Mouse (Mus musculus) MEL (cell line): ENCODE results near the gene Tmed2. TPM values are rescaled to one million over a fixed set of nuclear protein-coding genes. Genes with fewer than 3 reads are reported as not detected.

Experiments
- DNase-seq: peaks from one replicate; pipeline ENCODE4 v3.0.0; 2011; ENCODE audit warnings: low read depth, low spot score
- H3K27ac ChIP-seq: 2 replicates; pipeline ENCODE4 v1.5.1; 2012; ENCODE audit warnings: low read depth, mild to moderate bottlenecking, control low read depth, low read length, moderate library complexity; ENCODE audit not compliant: control insufficient read depth
- H3K27me3 ChIP-seq, 2 experiments: fragments of 150-350 bp in 1 of 2; sonication (generic) in 1 of 2; 2 replicates each; pipeline ENCODE4 v1.6.1; 2012; ENCODE audit warnings: low read length in 2 of 2, mild to moderate bottlenecking in 2 of 2, improper control_type of control experiment in 1 of 2, moderate library complexity in 1 of 2; ENCODE audit not compliant: insufficient read depth in 2 of 2, control insufficient read depth in 1 of 2
- H3K36me3 ChIP-seq, 2 experiments: 2 replicates each; pipeline ENCODE4 v1.6.1; 2012 to 2014; ENCODE audit warnings: low read length in 2 of 2, improper control_type of control experiment in 1 of 2, inconsistent platforms in 1 of 2, mild to moderate bottlenecking in 1 of 2; ENCODE audit not compliant: insufficient read depth in 2 of 2, control insufficient read depth in 1 of 2
- H3K4me1 ChIP-seq, 2 experiments: fragments of 150-350 bp in 1 of 2; sonication (generic) in 1 of 2; 2 replicates each; pipeline ENCODE4 v1.6.1; 2012; ENCODE audit warnings: low read length in 2 of 2, improper control_type of control experiment in 1 of 2, mild to moderate bottlenecking in 1 of 2; ENCODE audit not compliant: insufficient read depth in 2 of 2, control insufficient read depth in 1 of 2
- H3K4me3 ChIP-seq, 2 experiments: fragments of 150-350 bp in 1 of 2; sonication (generic) in 1 of 2; 2 replicates each; pipeline ENCODE4 v1.5.1; 2012; ENCODE audit warnings: low read depth in 2 of 2, low read length in 2 of 2, mild to moderate bottlenecking in 2 of 2, moderate library complexity in 2 of 2, control low read depth in 1 of 2, improper control_type of control experiment in 1 of 2; ENCODE audit not compliant: control insufficient read depth in 1 of 2, insufficient read depth in 1 of 2
- H3K79me2 ChIP-seq: 2 replicates; pipeline ENCODE4 v1.6.1; 2012; ENCODE audit warnings: mild to moderate bottlenecking, low read length, moderate library complexity; ENCODE audit not compliant: control insufficient read depth, poor library complexity, insufficient read depth
- H3K9ac ChIP-seq: 2 replicates; pipeline ENCODE4 v1.6.1; 2012; ENCODE audit warnings: low read depth, mild to moderate bottlenecking, control low read depth, low read length, moderate library complexity; ENCODE audit not compliant: control insufficient read depth, poor library complexity, severe bottlenecking
- H3K9me3 ChIP-seq: fragments of 150-350 bp; sonication (generic); replicated peaks from 2 replicates; pipeline ENCODE4 v1.6.1; 2012; ENCODE audit warnings: mild to moderate bottlenecking, low read length, improper control_type of control experiment, moderate library complexity; ENCODE audit not compliant: insufficient read depth
- BHLHE40 ChIP-seq: IDR thresholded peaks from 2 replicates; pipeline ENCODE4 v1.6.1; 2012; ENCODE audit warnings: low read depth, mild to moderate bottlenecking, inconsistent platforms, low read length, improper control_type of control experiment, borderline replicate concordance
- CTCF ChIP-seq, 3 experiments: IDR thresholded peaks in 2 of 3; conservative IDR thresholded peaks in 1 of 3; 2 replicates each; pipeline ENCODE4 v1.5.1; 2011 to 2012; ENCODE audit warnings: low read length in 3 of 3, low read depth in 2 of 3, mild to moderate bottlenecking in 2 of 3, improper control_type of control experiment in 1 of 3, inconsistent platforms in 1 of 3, mixed read lengths in 1 of 3, moderate library complexity in 1 of 3; ENCODE audit not compliant: control insufficient read depth in 1 of 3, insufficient read depth in 1 of 3, poor library complexity in 1 of 3, severe bottlenecking in 1 of 3
- E2F4 ChIP-seq: IDR thresholded peaks from 2 replicates; pipeline ENCODE4 v1.6.1; 2011; ENCODE audit warnings: low read depth, low read length, improper control_type of control experiment, borderline replicate concordance
- ELF1 ChIP-seq: IDR thresholded peaks from 2 replicates; pipeline ENCODE4 v1.6.1; 2014; ENCODE audit warnings: low read depth, mild to moderate bottlenecking, inconsistent platforms, low read length, improper control_type of control experiment, moderate library complexity
- ETS1 ChIP-seq: IDR thresholded peaks from 2 replicates; pipeline ENCODE4 v1.6.1; 2012; ENCODE audit warnings: low read depth, mild to moderate bottlenecking, inconsistent platforms, low read length, improper control_type of control experiment, moderate library complexity
- GATA1 ChIP-seq: IDR thresholded peaks from 2 replicates; pipeline ENCODE4 v1.6.1; 2011; ENCODE audit warnings: low read depth, low read length, improper control_type of control experiment
- HCFC1 ChIP-seq: IDR thresholded peaks from 2 replicates; pipeline ENCODE4 v1.6.1; 2012; ENCODE audit warnings: low read depth, mild to moderate bottlenecking, inconsistent platforms, low read length, improper control_type of control experiment, moderate library complexity
- JUND ChIP-seq: IDR thresholded peaks from 2 replicates; pipeline ENCODE4 v1.6.1; 2011; ENCODE audit warnings: low read depth, mild to moderate bottlenecking, improper control_type of control experiment, low read length
- KAT2A ChIP-seq: conservative IDR thresholded peaks from 2 replicates; pipeline ENCODE4 v1.6.1; 2012; ENCODE audit warnings: low read depth, low read length, improper control_type of control experiment, inconsistent platforms
- MAX ChIP-seq: IDR thresholded peaks from 2 replicates; pipeline ENCODE4 v1.6.1; 2011; ENCODE audit warnings: low read length, improper control_type of control experiment
- MAZ ChIP-seq: IDR thresholded peaks from 2 replicates; pipeline ENCODE4 v1.6.1; 2012; ENCODE audit warnings: low read depth, mild to moderate bottlenecking, inconsistent platforms, low read length, improper control_type of control experiment
- MEF2A ChIP-seq: IDR thresholded peaks from 2 replicates; pipeline ENCODE4 v1.6.1; 2014; ENCODE audit warnings: low read depth, mild to moderate bottlenecking, inconsistent platforms, low read length, improper control_type of control experiment; ENCODE audit not compliant: poor library complexity, insufficient replicate concordance, severe bottlenecking; ENCODE audit errors: extremely low read depth
- MYB ChIP-seq: IDR thresholded peaks from 2 replicates; pipeline ENCODE4 v1.6.1; 2011; ENCODE audit warnings: mild to moderate bottlenecking, low read depth, low read length, improper control_type of control experiment
- MYC ChIP-seq: IDR thresholded peaks from 2 replicates; pipeline ENCODE4 v1.6.1; 2011; ENCODE audit warnings: low read depth, mild to moderate bottlenecking, low read length, improper control_type of control experiment, moderate library complexity
- NRF1 ChIP-seq: IDR thresholded peaks from 2 replicates; pipeline ENCODE4 v1.6.1; 2014; ENCODE audit warnings: low read depth, mild to moderate bottlenecking, inconsistent platforms, low read length, improper control_type of control experiment, moderate library complexity; ENCODE audit not compliant: poor library complexity, insufficient read depth, severe bottlenecking
- POLR2A ChIP-seq, 2 experiments: IDR thresholded peaks; 2 replicates each; pipeline ENCODE4 v1.6.1; 2011 to 2012; ENCODE audit warnings: low read length in 2 of 2, mild to moderate bottlenecking in 2 of 2, control low read depth in 1 of 2, improper control_type of control experiment in 1 of 2, low read depth in 1 of 2, moderate library complexity in 1 of 2; ENCODE audit not compliant: control insufficient read depth in 1 of 2, insufficient read depth in 1 of 2, poor library complexity in 1 of 2
- POLR2AphosphoS2 ChIP-seq: IDR thresholded peaks from 2 replicates; pipeline ENCODE4 v1.6.1; 2011; ENCODE audit warnings: low read length, improper control_type of control experiment
- POLR2AphosphoS5 ChIP-seq: IDR thresholded peaks from 2 replicates; pipeline ENCODE4 v1.6.1; 2012; ENCODE audit warnings: low read depth, borderline replicate concordance, mild to moderate bottlenecking, inconsistent platforms, low read length, moderate library complexity, mixed read lengths
- RAD21 ChIP-seq: IDR thresholded peaks from 2 replicates; pipeline ENCODE4 v1.6.1; 2011; ENCODE audit warnings: mild to moderate bottlenecking, low read depth, low read length, improper control_type of control experiment
- RCOR1 ChIP-seq: IDR thresholded peaks from 2 replicates; pipeline ENCODE4 v1.6.1; 2012; ENCODE audit warnings: low read depth, mild to moderate bottlenecking, inconsistent platforms, low read length, improper control_type of control experiment
- SIN3A ChIP-seq: IDR thresholded peaks from 2 replicates; pipeline ENCODE4 v1.6.1; 2012; ENCODE audit warnings: low read length, improper control_type of control experiment, inconsistent platforms
- SMC3 ChIP-seq: IDR thresholded peaks from 2 replicates; pipeline ENCODE4 v1.6.1; 2011; ENCODE audit warnings: low read depth, low read length, improper control_type of control experiment
- TAL1 ChIP-seq: IDR thresholded peaks from 2 replicates; pipeline ENCODE4 v1.6.1; 2012; ENCODE audit warnings: mild to moderate bottlenecking, inconsistent platforms, low read length, moderate library complexity, mixed read lengths
- USF1 ChIP-seq: IDR thresholded peaks from 2 replicates; pipeline ENCODE4 v1.6.1; 2014; ENCODE audit warnings: low read depth, mild to moderate bottlenecking, inconsistent platforms, low read length, improper control_type of control experiment, moderate library complexity
- USF2 ChIP-seq, 2 experiments: IDR thresholded peaks; 2 replicates each; pipeline ENCODE4 v1.6.1; 2011 to 2012; ENCODE audit warnings: improper control_type of control experiment in 2 of 2, low read length in 2 of 2, borderline replicate concordance in 1 of 2, inconsistent platforms in 1 of 2, low read depth in 1 of 2, mild to moderate bottlenecking in 1 of 2; ENCODE audit not compliant: insufficient read depth in 1 of 2
- ZC3H11A ChIP-seq: IDR thresholded peaks from 2 replicates; pipeline ENCODE4 v1.6.1; 2012; ENCODE audit warnings: low read depth, mild to moderate bottlenecking, inconsistent platforms, low read length, improper control_type of control experiment
- ZKSCAN1 ChIP-seq: IDR thresholded peaks from 2 replicates; pipeline ENCODE4 v1.6.1; 2012; ENCODE audit warnings: low read depth, mild to moderate bottlenecking, inconsistent platforms, low read length, improper control_type of control experiment, moderate library complexity
- ZMIZ1 ChIP-seq: IDR thresholded peaks from 2 replicates; pipeline ENCODE4 v1.6.1; 2012; ENCODE audit warnings: low read depth, mild to moderate bottlenecking, inconsistent platforms, low read length, improper control_type of control experiment, moderate library complexity
- ZNF384 ChIP-seq: IDR thresholded peaks from 2 replicates; pipeline ENCODE4 v1.6.1; 2012; ENCODE audit warnings: low read depth, mild to moderate bottlenecking, inconsistent platforms, low read length, improper control_type of control experiment
- polyA plus RNA-seq, 2 experiments: library from polyadenylated mRNA; stranded (reverse) in 1 of 2; unstranded in 1 of 2; fragments of >175 nt in 1 of 2; fragments of >200 nt in 1 of 2; gene quantifications; 2 replicates each; pipeline versions ENCODE4 v1.2.1 to v1.2.4; 2012; ENCODE audit warnings: low replicate concordance in 2 of 2, low read depth in 1 of 2; ENCODE audit not compliant: insufficient read length in 2 of 2, insufficient read depth in 1 of 2, missing spikeins in 1 of 2
- total RNA-seq: library from RNA; depleted of rRNA; stranded (reverse); fragments of 300-350 nt; gene quantifications from 2 replicates; pipeline ENCODE4 v1.2.3, GENCODE M21; 2012

The Tmed2 gene
- total and polyA plus RNA-seq, 3 experiments = 245 to 252 TPM; not detected in 1

DNA sequence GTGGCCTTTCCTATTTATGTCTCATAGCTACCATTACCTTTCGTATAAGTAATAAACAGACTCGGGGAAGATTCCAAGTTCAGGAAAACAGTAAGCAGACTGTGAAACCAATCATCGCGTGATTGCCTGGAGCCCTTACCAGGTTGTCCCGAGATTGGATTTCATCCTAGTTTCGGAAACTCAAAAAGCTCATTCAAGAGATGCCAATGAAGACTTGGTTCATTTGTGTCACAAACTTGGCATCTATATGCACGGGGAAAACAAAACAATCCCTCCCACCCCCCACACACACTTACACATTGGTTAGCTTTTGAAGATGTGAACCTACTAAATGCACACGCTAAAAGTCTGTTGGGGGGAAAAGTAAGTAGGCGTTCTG, 11.6 kb downstream of the Tmed2 start:
- H3K27me3 ChIP-seq = no peaks in the 10 kb centered on the region
- peak overlapping the region; percentile 78 for H3K9ac ChIP-seq
- H3K9me3 ChIP-seq = no peaks in the 10 kb centered on the region
- TF ChIP-seq GATA1 = no peak
- 0 out of 2 replicates have a peak, but pooled peaks have one; percentile 10 for TF ChIP-seq POLR2AphosphoS2
- 0 out of 2 replicates have a peak, but pooled peaks have one; percentile 11 for TF ChIP-seq ZKSCAN1
- no peak for TF ChIP-seq ZNF384
- TF ChIP-seq MAX = no peak
- peak overlapping the region; percentile 63 to 97 for H3K4me3 ChIP-seq
- DNase-seq = peak; percentile 50
- peak overlapping the region; percentile 63 for H3K27ac ChIP-seq
- H3K36me3 ChIP-seq = peaks cover 0 to 21% of the 10 kb centered on the region in 2 experiments; a peak in 3 of 4 replicates
- peaks cover 0 to 10% of the 10 kb centered on the region in 2 experiments; a peak in 1 of 4 replicates for H3K4me1 ChIP-seq
- peaks cover 22% of the 10 kb centered on the region for H3K79me2 ChIP-seq

DNA sequence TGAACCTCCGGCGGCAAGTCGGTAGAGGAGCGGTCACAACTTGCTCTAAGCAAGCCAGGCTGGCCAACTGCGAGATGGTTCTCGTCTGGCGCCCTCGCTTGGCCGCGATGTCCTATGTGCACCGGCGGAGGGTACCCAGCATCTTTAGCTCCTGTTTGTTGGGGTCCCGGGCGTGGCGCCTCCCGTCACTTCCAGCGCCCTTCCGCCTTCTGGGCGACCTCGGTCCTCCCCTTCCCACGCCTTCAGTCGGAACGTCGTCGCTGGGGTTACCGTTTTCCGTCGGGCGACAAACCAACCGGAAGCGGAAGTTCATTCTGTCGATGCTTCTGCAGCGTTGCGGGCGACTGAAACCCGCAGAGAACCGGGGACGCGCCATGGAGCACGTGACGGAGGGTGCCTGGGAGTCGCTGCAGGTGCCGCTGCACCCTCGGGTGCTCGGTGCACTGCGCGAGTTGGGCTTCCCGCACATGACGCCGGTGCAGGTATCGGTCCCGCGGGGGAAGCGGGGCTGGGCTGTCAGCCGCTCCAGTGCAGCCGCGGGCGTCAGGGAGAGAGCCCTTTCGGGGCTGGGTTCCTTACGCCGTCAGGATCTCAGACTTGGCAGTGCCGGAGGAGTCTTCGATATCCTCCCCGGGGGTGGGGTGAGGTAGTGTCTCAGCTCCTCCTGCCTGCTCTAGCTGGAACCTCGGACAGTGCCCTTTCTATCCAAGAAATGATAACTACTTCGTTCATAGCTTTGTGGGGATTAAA, 12.2 kb downstream of the Tmed2 start, which contains the start of gene Ddx55:
Ddx55 (plus strand) TSS at position 307 of the 750 bp plus-strand sequence.
- Histone ChIP-seq H3K9me3 (no peaks in the 10 kb centered on the region), H3K79me2 (peaks cover 22% of the 10 kb centered on the region), H3K4me1 (peaks cover 0 to 10% of the 10 kb centered on the region in 2 experiments; a peak in 1 of 4 replicates), H3K4me3 (peak within 1 kb of the TSS; percentile 63 to 97), H3K9ac (peak within 1 kb of the TSS; percentile 95), H3K27ac (peak within 1 kb of the TSS; percentile 75), H3K27me3 (no peaks in the 10 kb centered on the region), H3K36me3 (peaks cover 0 to 18% of the 10 kb centered on the region in 2 experiments; a peak in 3 of 4 replicates)
- peak; percentile 98 for DNase-seq
- TF ChIP-seq E2F4 (no peak), MYC (peak; percentile 92; the same call in 1 of the 2 replicates), TAL1 (no peak), SIN3A (peak; percentile 99), POLR2AphosphoS5 (no peak), USF1 (peak; percentile 92), MAZ (no peak), JUND (no peak), MAX (peak; percentile 95), ZMIZ1 (peak; percentile 76; the same call in 1 of the 2 replicates), USF2 (IDR thresholded peaks at IDR 0.05; ENCODE audit: borderline replicate concordance in 1 of 2, insufficient read depth in 1 of 2, low read depth in 1 of 2, low read length in 2 of 2) (0 out of 4 replicates have a peak, but pooled peaks of 1 of the 2 experiments have one; percentile 35), MYB (no peak), ETS1 (peak; percentile 41; the same call in 1 of the 2 replicates), MEF2A (no peak), RAD21 (no peak), POLR2A (IDR thresholded peaks at IDR 0.05; ENCODE audit: control insufficient read depth in 1 of 2, insufficient read depth in 1 of 2, low read depth in 1 of 2, low read length in 2 of 2, poor library complexity in 1 of 2) (peak; percentile 93 to 95), CTCF (IDR thresholded peaks at IDR 0.05 in 2 of 3, conservative IDR thresholded peaks at IDR 0.05 in 1 of 3; ENCODE audit: control insufficient read depth in 1 of 3, insufficient read depth in 1 of 3, low read depth in 2 of 3, low read length in 3 of 3, poor library complexity in 1 of 3, severe bottlenecking in 1 of 3) (peak in 2 of 3 experiments; percentile 32 to 41; a peak in 3 of 6 replicates), BHLHE40 (peak; percentile 87), ZKSCAN1 (no peak), KAT2A (peak; percentile 76), ELF1 (peak; percentile 97), NRF1 (no peak), HCFC1 (peak; percentile 94), SMC3 (no peak), ZC3H11A (no peak), GATA1 (no peak), RCOR1 (no peak)
